Mouse (Mus musculus): ENCODE data around the gene Ccdc187.

The Ccdc187 gene

DNA sequence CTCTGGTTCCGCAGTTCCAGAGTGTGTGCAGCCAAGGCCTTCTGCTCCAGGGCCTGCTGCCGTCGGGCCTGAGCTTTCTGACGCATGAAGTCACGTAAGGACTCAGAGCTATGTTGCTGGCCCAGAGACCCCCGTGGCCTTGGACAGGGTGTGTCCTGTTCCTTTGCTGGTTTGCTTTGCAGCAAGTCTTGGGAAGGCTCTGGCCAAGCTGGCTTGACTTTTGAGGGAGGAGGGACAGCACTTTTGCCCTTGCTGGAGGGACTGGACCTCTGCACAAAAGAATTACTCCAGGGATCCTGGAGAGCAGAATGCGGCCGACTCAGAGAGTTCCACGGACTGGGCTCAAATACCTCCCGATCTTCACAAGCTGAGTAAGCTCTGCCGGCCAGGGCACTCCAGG is 13.8 kb downstream of the Ccdc187 start:
- no peak for DNase-seq (ENCODE audit: low spot score in 2 of 2)

DNA sequence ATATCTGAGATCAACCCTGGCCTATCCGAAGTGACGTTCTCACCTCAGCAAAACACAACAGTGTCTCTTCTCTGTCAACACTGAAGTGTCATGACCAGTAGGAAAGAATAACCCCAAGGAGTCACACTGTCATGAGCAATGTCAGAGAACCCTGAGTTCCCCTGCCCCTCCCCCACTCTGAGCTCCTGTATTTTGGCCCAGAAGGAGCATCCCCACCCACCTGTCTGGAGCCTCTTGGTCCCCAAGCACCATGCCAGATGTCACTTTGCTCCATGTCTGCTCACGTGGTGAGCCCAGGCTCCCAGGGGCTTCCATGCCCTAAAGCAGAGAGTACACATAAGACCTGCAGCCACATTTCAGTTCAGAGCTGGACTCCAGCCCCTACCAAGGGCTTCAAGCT is 14.6 kb downstream of the Ccdc187 start:
- no peak for DNase-seq (ENCODE audit: low spot score in 2 of 2)

GRCm38 (mm10) chr2:26273611-26274010 is 20.7 kb downstream of the Ccdc187 start:
- DNase-seq (ENCODE audit: low spot score in 2 of 2) = peak; percentile 45 to 49

GRCm38 (mm10) chr2:26268216-26268615 is 26.1 kb downstream of the Ccdc187 start:
- no peak for DNase-seq (ENCODE audit: low spot score in 2 of 2)

DNA sequence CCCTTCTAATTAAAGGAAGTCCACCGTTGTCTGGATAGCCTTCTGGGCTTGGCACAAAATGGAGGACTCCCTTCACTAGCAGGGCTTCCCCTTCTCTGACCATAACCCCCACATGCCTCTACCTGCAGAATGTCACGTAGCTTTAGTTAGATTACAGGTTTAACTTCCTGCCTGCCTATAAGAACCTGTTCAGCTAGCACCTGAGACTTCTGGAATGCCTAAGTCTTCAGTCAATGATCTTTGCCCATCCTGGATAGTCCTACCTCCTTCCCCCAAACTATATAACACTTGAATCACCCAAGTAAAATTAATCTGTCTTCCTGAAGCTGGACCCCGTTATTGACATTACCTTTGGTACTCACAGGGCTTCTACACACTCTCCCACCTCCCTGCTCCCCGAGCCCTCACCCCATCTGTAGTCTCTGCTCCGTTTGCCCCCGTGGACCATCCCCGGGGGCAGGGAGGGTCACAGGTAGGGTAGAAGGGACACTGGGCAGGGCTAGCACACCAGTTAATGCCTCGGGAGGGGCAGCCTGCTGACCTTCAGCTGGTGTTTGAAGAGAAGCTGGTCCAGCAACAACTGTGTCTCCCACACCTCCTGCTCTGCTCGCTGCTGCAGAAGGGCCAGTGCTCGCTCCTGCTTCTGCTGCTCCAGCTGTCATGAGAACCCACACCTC is 28.2 kb downstream of the Ccdc187 start:
- no peak for DNase-seq (ENCODE audit: low spot score in 2 of 2)

DNA sequence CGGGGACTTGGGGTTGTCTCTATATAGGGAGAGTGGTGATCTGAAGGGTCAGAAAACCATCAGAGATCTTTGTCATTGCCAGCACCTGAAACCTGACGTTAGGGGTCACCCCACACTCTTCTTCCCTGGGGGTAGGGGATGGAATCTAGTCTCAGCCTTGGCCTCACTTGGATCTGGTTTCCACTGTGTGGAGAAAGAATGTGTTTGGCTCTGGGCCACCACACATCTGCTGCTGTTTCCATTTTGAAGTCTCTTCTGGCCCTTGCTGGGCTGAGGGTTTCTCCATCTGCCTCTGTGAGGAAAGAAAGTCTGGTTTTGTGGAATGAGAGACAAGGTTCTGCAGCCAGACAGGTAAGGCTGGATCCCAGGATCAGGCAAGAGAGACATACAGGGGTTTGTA is 29.3 kb downstream of the Ccdc187 start:
- DNase-seq (ENCODE audit: low spot score in 2 of 2) = no peak

GRCm38 (mm10) chr2:26264646-26265045 is 29.7 kb downstream of the Ccdc187 start:
- DNase-seq (ENCODE audit: low spot score in 2 of 2) = no peak

DNA sequence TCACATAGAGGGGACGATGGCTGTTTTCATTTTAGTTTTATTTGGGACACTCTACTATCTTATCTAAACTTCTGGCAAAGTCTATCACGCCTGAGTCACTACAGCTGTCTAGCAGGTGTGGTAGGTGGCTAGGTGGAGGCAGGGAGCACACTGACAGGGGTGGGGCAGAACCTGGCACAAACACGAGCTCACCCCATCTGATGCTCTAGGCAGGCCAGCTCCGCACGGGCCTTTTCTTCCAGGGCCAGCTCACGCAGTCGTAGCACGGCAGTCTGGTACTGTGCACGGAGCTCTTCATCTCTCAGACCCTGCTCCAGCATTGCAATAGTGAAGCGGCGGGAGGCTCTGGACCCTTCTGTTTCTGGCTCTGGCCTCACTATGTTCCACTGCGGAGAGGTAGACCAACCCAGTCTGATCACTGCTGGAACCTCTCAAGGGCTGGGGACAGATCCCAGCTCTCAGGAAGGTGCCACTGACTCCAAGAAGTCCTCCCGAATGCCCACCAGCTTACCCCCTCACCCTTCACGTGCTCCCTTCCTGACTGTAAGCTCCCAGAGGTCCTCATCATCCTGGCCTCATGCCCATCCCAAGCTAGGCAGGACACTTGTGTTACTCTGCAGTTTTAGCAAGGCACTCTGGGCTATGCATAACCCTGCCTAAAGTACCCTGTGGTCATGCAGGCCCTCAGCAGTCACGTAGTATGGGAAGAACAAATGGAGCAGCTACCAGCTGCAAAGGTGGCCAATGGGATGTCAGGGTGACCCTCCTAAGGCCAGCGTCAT is 36.9 kb downstream of the Ccdc187 start:
- DNase-seq (ENCODE audit: low spot score in 2 of 2) = no peak

DNA sequence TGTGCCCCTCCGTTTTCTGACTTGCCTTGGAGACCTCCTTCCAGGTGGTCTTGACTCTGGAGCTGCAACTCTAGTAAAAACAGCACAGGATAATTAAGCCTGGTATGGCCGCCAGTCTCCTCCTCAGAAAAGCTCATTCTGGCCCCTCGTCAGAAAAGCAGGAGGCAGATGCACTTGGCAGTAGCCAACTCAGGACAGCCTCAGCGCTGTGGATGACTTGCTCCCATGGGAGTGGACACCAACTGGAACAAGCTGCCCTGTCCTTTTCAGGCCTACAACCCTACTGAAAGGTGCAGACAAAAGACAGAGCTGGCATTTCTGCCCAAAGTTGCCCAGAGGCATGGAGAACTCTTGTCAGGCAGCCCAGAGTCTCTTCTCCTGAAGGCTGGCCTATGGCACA is 39.5 kb downstream of the Ccdc187 start:
- DNase-seq (ENCODE audit: low spot score in 2 of 2) = no peak

- peak; percentile 35 to 50 for DNase-seq (ENCODE audit: low spot score in 2 of 2)
These were observed 41.7 kb downstream of the Ccdc187 start for GRCm38 (mm10) chr2:26252514-26253206.

GRCm38 (mm10) chr2:26247531-26247930 is 46.8 kb downstream of the Ccdc187 start:
- DNase-seq (ENCODE audit: low spot score in 2 of 2) = peak in 1 of 2 experiments; percentile 20

DNA sequence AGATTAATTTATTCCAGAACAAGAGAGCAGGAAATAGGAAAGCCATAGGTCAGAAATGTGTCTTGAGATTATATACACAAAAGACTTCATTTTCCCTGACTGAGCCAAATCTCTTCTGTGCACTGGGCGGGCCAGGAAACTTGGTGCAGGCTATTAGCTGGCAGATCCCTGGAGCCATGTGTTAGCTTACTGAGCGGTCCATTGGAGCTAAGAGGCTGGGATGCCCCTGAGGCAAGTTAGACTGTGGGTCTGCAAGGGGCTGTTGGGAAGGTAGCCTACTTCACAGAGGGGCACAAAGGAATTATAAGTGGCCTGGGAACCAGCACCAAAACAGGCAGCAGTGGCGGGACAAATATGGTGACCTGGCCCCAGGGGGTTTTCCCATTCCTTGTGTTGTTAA is 53.5 kb downstream of the Ccdc187 start:
- DNase-seq (ENCODE audit: low spot score in 2 of 2) = no peak

GRCm38 (mm10) chr2:26240330-26240729 is 54.0 kb downstream of the Ccdc187 start:
- no peak for DNase-seq (ENCODE audit: low spot score in 2 of 2)

DNA sequence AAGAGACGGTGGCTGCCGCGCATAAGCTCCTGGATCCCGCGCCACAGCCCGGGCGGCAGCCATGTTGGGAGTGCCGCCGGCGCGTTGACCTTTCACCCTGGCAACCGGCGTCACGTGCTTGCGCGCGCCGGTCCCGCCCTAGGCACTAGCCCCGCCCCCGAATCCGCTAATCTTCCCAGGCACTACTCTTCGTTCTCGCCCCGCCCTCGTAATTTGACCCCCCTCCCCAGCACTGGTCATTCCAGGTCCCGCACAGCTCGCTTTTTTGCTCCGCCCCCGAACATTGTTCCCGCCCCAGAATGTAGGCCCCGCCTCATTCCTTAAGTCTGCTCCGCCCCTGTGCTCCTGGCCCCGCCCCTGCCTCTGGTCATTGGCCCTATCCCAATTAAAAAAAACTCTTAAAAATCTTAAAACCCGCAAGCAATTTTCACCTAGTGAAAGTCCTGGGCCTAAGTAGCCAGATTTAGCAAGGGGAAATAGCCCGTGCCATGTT is 57.0 kb downstream of the Ccdc187 start, which contains the start of gene Qsox2:
TSS of gene Qsox2 (minus strand) at position 236 of the 493 bp plus-strand sequence.
- peak; percentile 89 to 94 for DNase-seq (ENCODE audit: low spot score in 2 of 2)

DNA sequence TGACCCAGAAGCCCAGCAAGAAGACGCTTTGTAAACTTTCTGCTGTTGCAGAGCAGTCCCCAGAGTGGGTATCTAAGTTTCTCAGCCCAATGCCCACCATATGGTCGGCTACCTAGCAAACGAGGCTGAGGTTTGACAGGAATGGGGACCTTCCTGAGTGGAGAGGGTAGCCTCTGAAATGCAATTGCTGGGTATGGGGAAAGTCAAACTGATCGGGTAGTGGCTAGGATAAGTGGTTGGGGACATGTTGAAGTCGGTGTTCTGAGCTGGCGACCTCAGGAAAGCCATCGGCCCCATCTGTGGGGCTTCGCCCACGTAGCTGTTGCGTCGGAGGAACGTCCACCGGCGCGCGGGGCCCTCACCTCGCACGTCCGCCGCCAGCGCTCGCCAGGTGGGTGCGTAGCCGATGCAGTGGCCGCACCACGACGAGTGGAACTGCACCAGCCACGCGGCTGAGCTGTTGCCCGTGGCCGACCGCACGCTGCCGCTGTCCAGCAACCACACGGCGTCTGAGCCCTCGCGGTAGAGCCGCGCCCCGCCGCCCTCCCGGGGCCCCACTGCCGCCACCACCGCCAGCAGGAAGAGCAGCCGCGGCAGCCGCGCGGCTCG is 57.6 kb downstream of the Ccdc187 start:
- no peak for DNase-seq (ENCODE audit: low spot score in 2 of 2)

DNA sequence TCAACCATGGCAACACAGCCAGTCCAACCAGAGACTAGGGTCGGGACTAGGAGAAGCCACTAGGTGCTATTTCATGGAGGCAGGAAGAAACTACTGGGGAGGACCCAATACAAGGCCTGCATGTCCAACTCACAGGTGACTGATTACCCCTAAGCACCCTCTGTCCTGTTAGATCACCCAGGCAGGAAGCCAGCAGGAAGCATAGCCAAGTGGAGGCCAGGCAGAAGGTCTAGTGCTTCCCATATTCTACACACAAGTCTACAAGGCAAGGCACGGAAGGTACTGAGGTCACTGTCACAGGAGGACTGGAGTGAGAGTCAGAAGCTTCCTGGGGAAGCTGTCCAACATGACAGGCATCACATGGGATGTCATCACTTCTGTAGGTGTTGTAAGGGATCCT is 59.6 kb downstream of the Ccdc187 start:
- DNase-seq (ENCODE audit: low spot score in 2 of 2) = no peak

DNA sequence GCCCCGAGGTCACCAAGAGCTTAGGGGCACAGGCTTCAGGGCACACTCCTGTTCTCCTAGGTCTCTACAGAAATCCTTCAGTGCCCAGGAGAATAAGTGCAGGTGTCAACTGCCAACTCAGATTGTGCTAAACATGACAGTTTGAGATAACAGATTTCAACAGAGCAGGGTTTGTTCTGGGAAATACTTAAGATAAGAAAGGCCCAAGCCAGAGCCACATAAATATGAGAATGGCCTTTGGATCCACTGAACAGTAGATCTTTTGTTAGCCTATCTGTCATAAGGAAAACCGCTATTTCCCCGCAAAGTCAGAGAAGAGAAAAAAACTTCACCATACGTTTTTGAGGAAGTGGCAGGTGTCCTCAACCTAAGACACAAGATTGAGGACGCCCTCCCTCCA is 60.1 kb downstream of the Ccdc187 start:
- DNase-seq (ENCODE audit: low spot score in 2 of 2) = no peak

GRCm38 (mm10) chr2:26231366-26231765 is 63.0 kb downstream of the Ccdc187 start:
- no peak for DNase-seq (ENCODE audit: low spot score in 2 of 2)

- no peak for DNase-seq (ENCODE audit: low spot score in 2 of 2)
These were observed 64.1 kb downstream of the Ccdc187 start for GRCm38 (mm10) chr2:26230253-26230652.

GRCm38 (mm10) chr2:26227788-26228187 is 66.6 kb downstream of the Ccdc187 start:
- peak in 1 of 2 experiments; percentile 24 for DNase-seq (ENCODE audit: low spot score in 2 of 2)

- no peak for DNase-seq (ENCODE audit: low spot score in 2 of 2)
These were observed 69.1 kb downstream of the Ccdc187 start for GRCm38 (mm10) chr2:26225242-26225641.

- no peak for DNase-seq (ENCODE audit: low spot score in 2 of 2)
These were observed 70.4 kb downstream of the Ccdc187 start for GRCm38 (mm10) chr2:26223961-26224360.

All from urinary bladder, postnatal 36 days (tissue).